Mouse (Mus musculus) stomach, postnatal 0 days (tissue): ENCODE measurements around the gene Mecr.

Experiments
- CTCF ChIP-seq: IDR thresholded peaks from 2 replicates; pipeline ENCODE4 v1.5.1; 2016; ENCODE audit warnings: antibody characterized with exemption, low read depth, mild to moderate bottlenecking, moderate library complexity
- EP300 ChIP-seq: optimal IDR thresholded peaks from 2 replicates; pipeline ENCODE3; 2016; ENCODE audit warnings: antibody characterized with exemption

GRCm38 (mm10) chr4:131836351-131836881 is 6.9 kb upstream of the Mecr start:
- TF ChIP-seq CTCF (no peak), EP300 (no peak)
